Mouse (Mus musculus): ENCODE results near the gene Prss34.
A peak's percentile ranks its signal among the peaks of the same experiment; 100 is the strongest.

The Prss34 gene

DNA sequence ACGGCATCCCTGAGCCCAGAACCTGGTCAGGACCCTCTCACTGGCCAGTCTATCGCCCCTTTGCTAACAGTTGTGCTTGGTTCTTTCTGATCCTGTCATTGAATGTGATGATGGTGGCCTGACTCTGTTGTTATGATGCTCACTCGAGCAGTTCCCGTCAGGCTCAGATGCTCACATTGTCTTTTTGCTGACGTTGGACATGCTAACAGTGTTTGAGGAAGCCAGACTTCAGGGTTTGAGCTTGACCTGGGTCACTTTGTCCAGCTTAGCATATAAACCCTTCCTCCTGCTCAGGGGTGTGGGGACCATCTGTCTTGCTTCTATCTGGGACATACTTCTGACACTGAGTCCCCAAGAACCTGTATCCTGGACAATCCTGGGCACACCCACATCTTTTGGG lies 20.2 kb downstream of the Prss34 start, which contains the start of gene Prss29:
Prss29 (plus strand) TSS at position 301 of the 400 bp plus-strand sequence.
- DNase-seq (ENCODE audit: low read depth, low spot score), result no peak

DNA sequence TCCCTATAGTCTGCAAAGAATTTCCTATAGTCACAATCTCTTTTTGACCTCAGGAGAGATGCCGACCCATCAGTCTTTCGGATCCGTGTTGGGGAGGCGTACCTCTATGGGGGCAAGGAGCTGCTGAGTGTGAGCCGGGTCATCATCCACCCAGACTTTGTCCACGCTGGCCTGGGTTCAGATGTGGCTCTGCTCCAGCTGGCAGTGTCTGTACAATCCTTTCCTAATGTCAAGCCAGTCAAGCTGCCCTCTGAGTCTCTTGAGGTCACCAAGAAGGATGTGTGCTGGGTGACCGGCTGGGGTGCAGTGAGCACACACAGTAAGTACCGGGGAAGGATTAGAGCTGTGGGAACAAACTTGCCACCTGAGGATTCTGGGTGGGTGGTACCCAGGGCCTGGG lies 22.6 kb downstream of the Prss34 start:
- DNase-seq (ENCODE audit: low read depth, low spot score), result no peak

DNA sequence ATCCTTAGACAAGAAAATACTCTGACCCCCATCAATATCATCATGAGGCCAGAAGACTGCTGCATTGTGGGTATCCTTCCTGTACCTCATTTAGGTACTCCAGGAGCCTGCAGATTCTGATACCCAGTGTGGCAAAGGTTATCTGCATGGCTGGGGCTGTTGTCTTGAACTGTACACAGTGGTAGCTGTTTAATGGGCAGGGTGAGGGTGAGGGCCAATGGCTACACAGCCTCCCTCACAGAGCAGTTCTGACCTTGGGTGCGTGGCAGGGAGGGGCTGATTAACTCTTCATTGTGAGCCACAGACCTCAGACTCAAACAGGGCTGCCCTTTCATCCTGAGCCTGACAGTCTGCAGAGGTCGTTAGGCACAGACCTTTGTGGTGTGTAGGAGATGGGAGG lies 24.7 kb downstream of the Prss34 start:
- no peak for DNase-seq (ENCODE audit: low read depth, low spot score)

DNA sequence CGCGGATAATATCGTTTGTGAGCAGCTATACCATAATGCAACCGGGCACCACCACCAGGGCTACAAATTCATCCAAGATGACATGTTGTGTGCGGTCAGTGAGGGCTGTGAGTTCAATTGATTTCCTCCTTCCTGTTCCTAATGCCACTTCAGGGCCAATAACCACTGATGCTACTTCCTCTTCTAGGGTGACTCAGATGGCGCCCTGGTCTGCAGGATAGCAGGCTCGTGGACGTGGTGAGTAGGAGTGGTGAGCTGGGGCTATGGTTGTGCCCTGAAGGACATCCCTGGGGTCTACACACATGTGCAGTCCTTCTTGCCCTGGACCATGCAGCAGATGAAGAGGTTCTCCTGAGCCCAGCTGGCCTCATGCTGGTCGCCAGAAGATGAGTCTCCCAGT lies 34.1 kb downstream of the Prss34 start:
- no peak for DNase-seq (ENCODE audit: low read depth, low spot score)

DNA sequence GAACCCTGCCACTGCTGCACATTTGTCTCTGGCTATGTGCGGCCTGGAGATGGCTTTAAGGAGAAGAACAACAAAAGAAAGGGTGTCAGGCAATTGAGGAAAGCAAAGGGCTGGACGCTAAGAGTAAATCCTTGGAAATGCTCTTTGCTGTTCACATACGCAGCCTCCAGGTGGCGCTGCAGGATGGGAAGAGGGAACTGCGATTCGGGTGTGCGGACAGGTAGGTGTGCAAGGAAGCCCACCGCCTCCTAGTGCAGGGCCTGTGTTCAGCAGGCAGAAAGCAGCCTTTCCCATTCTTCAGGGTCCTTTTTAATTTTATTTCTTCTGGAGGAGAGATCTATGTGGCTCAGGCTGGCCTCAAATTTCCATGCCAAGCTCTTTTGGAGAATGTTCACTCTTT lies 35.7 kb downstream of the Prss34 start:
- DNase-seq (ENCODE audit: low read depth, low spot score), result peak; percentile 7

DNA sequence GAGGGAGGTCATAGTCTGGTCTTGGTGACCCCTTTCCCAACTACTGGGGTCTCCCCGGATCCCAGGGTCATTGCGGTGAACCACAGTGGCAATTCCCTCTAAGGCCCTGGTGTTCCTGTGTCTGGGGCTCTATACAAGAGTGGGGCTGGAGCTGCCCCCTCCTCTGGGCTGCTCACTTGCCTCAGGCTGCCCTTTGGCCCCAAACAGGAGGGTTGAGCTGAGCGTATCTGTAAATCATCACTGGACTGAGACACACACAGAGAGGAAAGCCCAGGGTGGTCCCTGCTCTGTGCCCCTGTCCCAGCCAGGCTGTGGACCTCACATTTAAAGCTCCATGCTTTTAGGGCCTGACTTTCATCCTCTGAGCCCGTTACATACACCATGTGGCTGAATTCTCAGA lies 40.0 kb downstream of the Prss34 start:
- DNase-seq (ENCODE audit: low read depth, low spot score), result no peak

DNA sequence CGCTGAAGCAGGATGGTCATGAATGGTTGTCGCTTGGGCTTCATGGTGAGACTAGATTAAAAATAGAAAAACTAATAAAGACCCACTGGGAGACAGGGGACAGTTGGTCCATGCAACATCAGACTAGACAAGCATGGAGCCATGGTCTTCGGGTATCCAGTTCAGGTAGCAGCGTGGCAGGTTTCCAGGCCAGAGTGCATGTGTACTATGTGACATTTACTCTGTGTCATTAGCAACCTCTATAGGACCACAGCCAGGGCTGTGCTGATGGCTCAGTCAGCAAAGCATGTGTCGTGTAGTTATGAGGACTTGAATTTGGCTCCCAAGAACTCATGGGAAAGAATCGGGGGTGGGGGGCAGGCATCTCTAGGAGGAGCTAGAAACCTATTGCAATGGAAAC lies 41.8 kb downstream of the Prss34 start:
- no peak for DNase-seq (ENCODE audit: low read depth, low spot score)

DNA sequence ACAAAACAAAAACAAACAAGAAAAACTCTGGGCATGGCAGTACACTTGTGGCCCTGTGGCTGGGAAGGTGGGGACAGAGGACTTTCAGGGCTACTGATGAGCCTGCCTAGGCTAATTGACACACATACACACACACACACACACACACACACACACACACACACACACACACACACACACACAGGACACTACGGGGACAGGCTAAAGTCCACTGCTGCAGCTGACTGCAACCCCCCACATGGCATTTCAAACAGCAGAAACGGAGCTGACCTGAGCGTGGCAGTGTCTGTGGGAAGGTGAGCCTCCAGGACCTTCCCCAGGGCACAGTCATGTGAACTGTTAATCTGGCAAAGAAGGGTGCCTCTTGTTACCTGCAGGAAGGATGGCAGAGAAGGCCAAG lies 43.3 kb downstream of the Prss34 start:
- DNase-seq (ENCODE audit: low read depth, low spot score), result no peak

DNA sequence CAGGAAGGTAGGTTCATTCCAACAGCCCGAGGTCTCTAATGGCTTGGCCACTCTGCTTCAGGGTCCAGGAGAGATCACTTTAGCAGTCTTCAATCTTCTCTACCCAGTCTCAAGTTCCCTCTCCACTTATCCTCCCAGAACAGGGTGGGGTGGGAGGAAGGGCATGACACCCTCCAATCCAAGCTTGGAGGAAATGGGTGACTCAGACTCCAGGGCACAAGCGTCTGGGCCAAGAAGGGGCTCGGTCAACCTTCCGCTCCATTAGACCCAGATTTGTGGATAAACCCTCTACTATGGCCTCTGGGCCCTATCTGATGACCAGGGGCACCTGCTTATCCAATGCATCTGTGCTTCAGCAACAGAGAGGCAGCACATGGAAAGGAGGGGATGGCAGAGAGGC lies 47.3 kb downstream of the Prss34 start, which contains the start of gene Tpsab1:
Tpsab1 (minus strand) TSS at position 101 of the 400 bp plus-strand sequence.
- DNase-seq (ENCODE audit: low read depth, low spot score), result no peak

Data from skeletal muscle tissue, adult 2 months (tissue).